Mouse (Mus musculus) embryo, embryonic 9.5 days (tissue): ENCODE results near the gene Gm7694.

ENCODE experiments used
- DNase-seq: peaks from one replicate; pipeline ENCODE4 v3.0.0-alpha.2; 2017; ENCODE audit errors: extremely low spot score

Gene Gm7694

GRCm38 (mm10) chr1:170282415-170283129 lies 23.6 kb downstream of the Gm7694 start:
- no peak for DNase-seq

DNA sequence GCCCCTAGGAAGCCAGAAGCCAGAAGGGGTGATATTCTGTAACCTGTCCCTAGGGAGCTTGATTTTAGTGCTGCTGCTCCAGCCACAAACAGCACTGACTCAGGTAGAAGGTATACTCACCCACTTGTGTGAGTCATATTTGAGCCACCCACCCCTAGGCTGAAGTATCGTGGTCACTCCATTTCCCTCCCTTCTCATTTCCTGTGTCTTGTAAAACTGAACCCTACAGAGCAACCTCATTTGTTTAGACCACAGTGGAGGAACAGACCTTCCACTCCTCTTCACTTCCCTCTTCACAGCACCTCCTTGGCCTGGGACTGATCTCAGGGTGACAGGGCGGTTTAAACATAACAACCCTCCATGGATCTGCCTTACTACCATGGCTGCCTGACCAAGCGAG lies 29.1 kb downstream of the Gm7694 start, which contains the start of gene Sh2d1b1:
Sh2d1b1 (plus strand) TSS at position 305 of the 400 bp plus-strand sequence.
- no peak for DNase-seq

DNA sequence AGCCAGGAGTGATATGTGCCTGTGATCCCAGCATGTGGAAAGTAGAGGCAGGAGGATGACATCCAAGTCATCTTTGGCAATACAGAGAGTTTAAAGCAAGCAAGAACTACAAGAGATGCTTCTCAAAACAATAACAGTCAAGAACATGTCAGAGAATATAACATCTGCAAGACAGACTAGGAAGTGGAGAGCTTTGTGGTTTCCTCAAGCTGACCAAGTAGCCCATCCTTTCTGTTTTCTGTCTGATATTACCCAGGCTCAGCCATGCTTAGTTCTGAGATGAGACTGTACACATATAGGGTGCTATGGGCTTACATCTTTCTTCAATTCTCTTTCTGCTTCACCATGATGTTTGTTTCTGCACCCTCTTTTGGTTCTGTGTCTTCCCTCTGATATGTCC lies 32.9 kb downstream of the Gm7694 start:
- DNase-seq, result no peak

- no peak for DNase-seq
These were observed 35.4 kb downstream of the Gm7694 start for GRCm38 (mm10) chr1:170270696-170271095.

DNA sequence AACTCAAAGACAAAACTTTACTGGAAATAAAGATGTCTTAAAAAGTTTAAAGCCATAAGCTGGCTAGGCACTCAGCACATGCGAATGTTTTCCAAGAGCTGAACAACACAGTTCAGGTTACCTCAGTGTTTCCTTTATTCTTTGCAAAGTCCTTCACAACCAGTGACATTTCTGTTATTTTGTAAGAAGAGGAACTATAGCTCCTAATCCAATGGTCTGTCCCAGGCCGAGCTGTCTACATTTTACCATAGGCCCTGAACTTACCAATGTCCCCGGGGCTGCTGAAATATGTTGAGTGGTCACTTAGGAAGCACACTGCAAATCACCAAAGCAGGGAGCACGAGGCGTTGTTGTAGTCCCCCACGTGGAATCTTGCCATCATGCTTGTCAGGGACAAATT lies 35.9 kb downstream of the Gm7694 start:
- DNase-seq, result no peak

- DNase-seq, result peak; percentile 80
These were observed 50.6 kb downstream of the Gm7694 start for GRCm38 (mm10) chr1:170255560-170255910.

DNA sequence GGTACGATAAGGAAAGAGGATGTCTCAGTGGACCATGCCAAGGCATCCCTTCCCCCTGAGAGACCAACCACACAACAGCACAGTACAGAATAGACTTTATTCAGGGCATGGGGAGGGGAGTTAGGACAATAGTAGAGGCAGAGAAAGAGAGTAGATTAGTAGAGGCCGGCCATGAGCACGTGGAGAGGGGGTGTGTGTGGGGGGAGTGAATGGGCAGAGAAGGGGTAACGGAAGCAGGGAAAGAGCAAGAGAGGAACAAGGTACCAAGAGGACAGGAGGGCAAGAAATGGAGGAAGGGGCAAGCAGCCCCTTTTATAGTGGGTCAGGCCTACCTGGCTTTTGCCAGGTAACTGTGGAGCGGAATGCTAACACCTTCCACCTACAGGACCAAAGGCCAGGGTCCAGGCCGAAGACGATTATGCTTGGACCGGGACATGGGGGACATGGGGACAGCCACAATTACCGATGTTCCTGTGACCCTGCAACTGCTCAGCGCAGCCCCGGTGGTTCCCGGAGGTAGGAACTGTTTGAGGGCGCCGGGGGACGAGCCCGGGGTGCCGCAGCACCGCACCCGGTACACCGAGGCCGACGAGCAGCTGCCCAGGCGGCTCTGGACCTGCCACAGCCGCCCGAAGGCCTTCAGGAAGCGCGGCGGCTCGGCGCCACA lies 51.1 kb downstream of the Gm7694 start:
- no peak for DNase-seq
